Mouse (Mus musculus): ENCODE results near the gene Gm38100.

- TF ChIP-seq POLR2A (IDR thresholded peaks at IDR 0.05; ENCODE audit: extremely low read depth, insufficient read depth, low read length) (no peak), CTCF (IDR thresholded peaks at IDR 0.05; ENCODE audit: low read depth, low read length) (no peak)
These were observed 6.3 kb upstream of the Gm38100 start for GRCm38 (mm10) chr1:175913728-175914303.
